Mouse (Mus musculus): Measurements from ENCODE around the gene Hmox2. TPM values are rescaled to one million over a fixed set of nuclear protein-coding genes. Genes with fewer than 3 reads are reported as not detected.

Hmox2 gene
- polyA plus RNA-seq, 1 experiment from 2014 or later = 81.5 TPM

Other genes with a start within 250 kb of the Hmox2 start
- 23.8 and 29.4 TPM in 2 replicates for gene Srl, start 184.5 kb upstream of the Hmox2 start, polyA plus RNA-seq (2016; fragmentation: Nextera tagmentation; extraction: Ambion mirVana)
- 32.0 and 37.5 TPM in 2 replicates for gene Tfap4, start 166.5 kb upstream of the Hmox2 start, polyA plus RNA-seq (2016; fragmentation: Nextera tagmentation; extraction: Ambion mirVana)
- 22.5 and 23.2 TPM in 2 replicates for gene Glis2, start 131.6 kb upstream of the Hmox2 start, polyA plus RNA-seq (2016; fragmentation: Nextera tagmentation; extraction: Ambion mirVana)
- gene Pam16, start 101.4 kb upstream of the Hmox2 start, polyA plus RNA-seq (2016; fragmentation: Nextera tagmentation; extraction: Ambion mirVana) = 93.5 and 94.7 TPM in 2 replicates
- 9.2 and 9.3 TPM in 2 replicates for gene Vasn, start 86.4 kb upstream of the Hmox2 start, polyA plus RNA-seq (2016; fragmentation: Nextera tagmentation; extraction: Ambion mirVana)
- 63.7 and 66.3 TPM in 2 replicates for gene Dnaja3, start 86.4 kb upstream of the Hmox2 start, polyA plus RNA-seq (2016; fragmentation: Nextera tagmentation; extraction: Ambion mirVana)
- gene Coro7, start 46.6 kb upstream of the Hmox2 start, polyA plus RNA-seq (2016; fragmentation: Nextera tagmentation; extraction: Ambion mirVana) = 17.6 and 19.1 TPM in 2 replicates
- gene Nmral1, start 7.0 kb upstream of the Hmox2 start, polyA plus RNA-seq (2016; fragmentation: Nextera tagmentation; extraction: Ambion mirVana) = 243 and 248 TPM in 2 replicates
- 110 and 112 TPM in 2 replicates for gene Cdip1, start 63.9 kb downstream of the Hmox2 start, polyA plus RNA-seq (2016; fragmentation: Nextera tagmentation; extraction: Ambion mirVana)
- gene 4930562C15Rik, start 109.1 kb downstream of the Hmox2 start, polyA plus RNA-seq (2016; fragmentation: Nextera tagmentation; extraction: Ambion mirVana) = 0.22 and 0.25 TPM in 2 replicates
- gene Ubald1, start 154.0 kb downstream of the Hmox2 start, polyA plus RNA-seq (2016; fragmentation: Nextera tagmentation; extraction: Ambion mirVana) = 27.3 and 28.1 TPM in 2 replicates
- 66.2 and 66.3 TPM in 2 replicates for gene Mgrn1, start 159.9 kb downstream of the Hmox2 start, polyA plus RNA-seq (2016; fragmentation: Nextera tagmentation; extraction: Ambion mirVana)
- 138 and 144 TPM in 2 replicates for gene Nudt16l1, start 212.4 kb downstream of the Hmox2 start, polyA plus RNA-seq (2016; fragmentation: Nextera tagmentation; extraction: Ambion mirVana)
- 47.9 and 49.3 TPM in 2 replicates for gene Anks3, start 237.8 kb downstream of the Hmox2 start, polyA plus RNA-seq (2016; fragmentation: Nextera tagmentation; extraction: Ambion mirVana)